15 mouse cellular contexts compared by ENCODE assay signal in genomic region chr10:63158191-63158590, GRCm38 (mm10). TPM values are rescaled to one million over a fixed set of nuclear protein-coding genes. Genes with fewer than 3 reads are reported as not detected.
DNase-seq lines count a peak whose midpoint lies in the region; ATAC-seq lines count a peak whose summit lies in the region.
"Had no signal": no experiment of that assay in that cellular context is flagged by ENCODE, and none has a peak within 500 bp of the region (broad histone marks: within the 10 kb centered on the region; RNA-seq: fewer than 3 reads in every experiment).

No protein-coding gene starts in this region.

- no peak overlapping the region for H3K4me3 ChIP-seq in liver, embryonic 16.5 days (ENCODE audit: low read depth, low read length)
- no peak overlapping the region for H3K4me3 ChIP-seq in liver, embryonic 11.5 days (ENCODE audit: low read depth, low read length)
- H3K4me3 ChIP-seq: embryonic facial prominence, embryonic 12.5 days; forebrain, embryonic 13.5 days had no signal

- H3K27me3 ChIP-seq in liver, embryonic 16.5 days (ENCODE audit: control insufficient read depth, insufficient read depth, low read depth, low read length), result no peaks in the 10 kb centered on the region
- no peaks in the 10 kb centered on the region for H3K27me3 ChIP-seq in liver, embryonic 11.5 days (replicated peaks; ENCODE audit: control insufficient read depth, insufficient read depth, low read length)
- H3K27me3 ChIP-seq: embryonic facial prominence, embryonic 12.5 days; forebrain, embryonic 13.5 days had no signal

- peaks cover 14% of the 10 kb centered on the region for H3K4me1 ChIP-seq in liver, embryonic 16.5 days (ENCODE audit: control insufficient read depth, low read depth, low read length)
- H3K4me1 ChIP-seq in liver, embryonic 11.5 days (replicated peaks; ENCODE audit: control insufficient read depth, insufficient read depth, low read length), result peaks cover 8% of the 10 kb centered on the region
- H3K4me1 ChIP-seq: embryonic facial prominence, embryonic 12.5 days; forebrain, embryonic 13.5 days had no signal

- no peak overlapping the region for H3K9ac ChIP-seq in liver, embryonic 16.5 days (ENCODE audit: low read depth, low read length)
- H3K9ac ChIP-seq in liver, embryonic 11.5 days (ENCODE audit: low read depth, low read length), result no peak overlapping the region
- H3K9ac ChIP-seq: embryonic facial prominence, embryonic 12.5 days; forebrain, embryonic 13.5 days had no signal

- ATAC-seq in liver, embryonic 16.5 days (ENCODE audit: low read depth), result peak; percentile 44
- ATAC-seq in liver, embryonic 11.5 days (replicated peaks; ENCODE audit: low FRiP score), result no peak
- ATAC-seq: forebrain, embryonic 13.5 days had no signal

- no peak overlapping the region for H3K4me2 ChIP-seq in liver, embryonic 16.5 days (ENCODE audit: low read depth, low read length)
- no peak overlapping the region for H3K4me2 ChIP-seq in liver, embryonic 11.5 days
- H3K4me2 ChIP-seq: embryonic facial prominence, embryonic 12.5 days; forebrain, embryonic 13.5 days had no signal

- H3K9me3 ChIP-seq in liver, embryonic 16.5 days (replicated peaks; ENCODE audit: control insufficient read depth, low read length), result no peaks in the 10 kb centered on the region
- H3K9me3 ChIP-seq in liver, embryonic 11.5 days (ENCODE audit: control insufficient read depth, low read length), result no peaks in the 10 kb centered on the region
- H3K9me3 ChIP-seq: embryonic facial prominence, embryonic 12.5 days; forebrain, embryonic 13.5 days had no signal

- no peaks in the 10 kb centered on the region for H3K36me3 ChIP-seq in liver, embryonic 16.5 days (ENCODE audit: control insufficient read depth, insufficient read depth)
- no peaks in the 10 kb centered on the region for H3K36me3 ChIP-seq in liver, embryonic 11.5 days (ENCODE audit: control insufficient read depth, insufficient read depth, low read length)
- H3K36me3 ChIP-seq: embryonic facial prominence, embryonic 12.5 days had no signal

- intact Hi-C loops in heart, postnatal 14 days (cut with DNase I), result loop anchor here (5.0 to 10.0 kb wide), 2 partner anchors 44 to 117 kb away; partner anchors contain the start of gene Mypn

- no peak for DNase-seq in liver, embryonic 11.5 days (ENCODE audit: low spot score)
- peak; percentile 56 for DNase-seq in adrenal gland, postnatal 25 days
- peak; percentile 28 to 29 for DNase-seq in heart, postnatal 14 days
- DNase-seq in yolk sac, embryonic 10.5 days (ENCODE audit: low spot score), result peak; percentile 12
- DNase-seq in frontal cortex, postnatal 25 days (ENCODE audit: low spot score in 2 of 2), result no peak
- DNase-seq in thymus, postnatal 14 days, result no peak
- DNase-seq: cerebellum, postnatal 10 days; kidney, adult 9 months; lung, adult 2 months; thymus, adult 18-20 months had no signal

- WGBS in liver, embryonic 16.5 days (ENCODE audit: insufficient replicate concordance), result 54% methylated on average over 13 of the region's 13 CpGs
- 62% methylated on average over 13 of the region's 13 CpGs for WGBS in liver, embryonic 11.5 days

- no peak overlapping the region for H3K27ac ChIP-seq in liver, embryonic 16.5 days (ENCODE audit: low read length)
- H3K27ac ChIP-seq in liver, embryonic 11.5 days (ENCODE audit: low read depth, low read length), result no peak overlapping the region
- H3K27ac ChIP-seq: embryonic facial prominence, embryonic 12.5 days; forebrain, embryonic 13.5 days had no signal

RNA-seq across cellular contexts. Expression of gene Mypn, which starts 45.6 kb away (rescaled TPM):
- polyA plus RNA-seq in liver, embryonic 16.5 days (2015; fragmentation: Nextera tagmentation; extraction: Ambion mirVana), result 0.23 and 0.41 TPM in 2 replicates
- polyA plus RNA-seq in liver, embryonic 11.5 days (2014; fragmentation: Nextera tagmentation; extraction: Ambion mirVana), result 0.16 and 0.30 TPM in 2 replicates
- 0.33 and 0.39 TPM in 2 replicates for total RNA-seq in adrenal gland, postnatal 25 days (2021)
- 10 to 100 TPM; 82.5 to 90.9 TPM for total RNA-seq in heart, postnatal 14 days (2021)
- total RNA-seq: megakaryocyte-erythroid progenitor cell, adult 5-6 weeks had no signal
- polyA plus RNA-seq: forebrain, embryonic 13.5 days; spleen, adult 2 months had no signal

RNA-seq across cellular contexts. Expression of gene Atoh7, which starts 58.7 kb away (rescaled TPM):
- not detected in 2 replicates for polyA plus RNA-seq in liver, embryonic 16.5 days (2015; fragmentation: Nextera tagmentation; extraction: Ambion mirVana)
- not detected in 2 replicates for polyA plus RNA-seq in liver, embryonic 11.5 days (2014; fragmentation: Nextera tagmentation; extraction: Ambion mirVana)
- not detected in 2 replicates for total RNA-seq in adrenal gland, postnatal 25 days (2021)
- total RNA-seq in heart, postnatal 14 days (2021), result not detected
- total RNA-seq: megakaryocyte-erythroid progenitor cell, adult 5-6 weeks had no signal
- polyA plus RNA-seq: lung, adult 2 months; spleen, adult 2 months had no signal

Comparison
In these comparisons a context has a peak if more than half of its experiments do, and no peak if none do; other contexts are left out.
1. DNase-seq: peak in adrenal gland, postnatal 25 days (single experiment), heart, postnatal 14 days (2 of 2) and yolk sac, embryonic 10.5 days (single experiment); none in liver, embryonic 11.5 days (single experiment), frontal cortex, postnatal 25 days (0 of 2) and thymus, postnatal 14 days (single experiment).
2. RNA of gene Mypn, which starts 45.6 kb away (total RNA-seq): 82.5 to 90.9 TPM in heart, postnatal 14 days; 0.33 to 0.39 TPM in adrenal gland, postnatal 25 days; every median in the first group is over 10 times any median in the second.